Mouse (Mus musculus): ENCODE measurements around the gene Rab17. TPM values are rescaled to one million over a fixed set of nuclear protein-coding genes. Genes with fewer than 3 reads are reported as not detected.

Rab17 gene
- 1 to 10 TPM; 2.4 to 2.9 TPM for total RNA-seq (2021)
- long read RNA-seq, experiment 1, partial matches to known transcripts = 0 of 5 reads
- long read RNA-seq, experiment 1, other reads (novel, unspliced or antisense) = 0 of 5 reads
- long read RNA-seq, experiment 2, partial matches to known transcripts = 1 of 2 reads
- long read RNA-seq, experiment 2, other reads (novel, unspliced or antisense) = 0 of 2 reads

GRCm38 (mm10) chr1:90969347-90969784, at the start of gene Rab17:
TSS of gene Rab17 (minus strand) at chr1:90969661.
- DNase-seq = no peak

- DNase-seq = peak; percentile 78 to 88
These were observed 47.8 kb upstream of the Rab17 start for GRCm38 (mm10) chr1:91017111-91017758.

DNA sequence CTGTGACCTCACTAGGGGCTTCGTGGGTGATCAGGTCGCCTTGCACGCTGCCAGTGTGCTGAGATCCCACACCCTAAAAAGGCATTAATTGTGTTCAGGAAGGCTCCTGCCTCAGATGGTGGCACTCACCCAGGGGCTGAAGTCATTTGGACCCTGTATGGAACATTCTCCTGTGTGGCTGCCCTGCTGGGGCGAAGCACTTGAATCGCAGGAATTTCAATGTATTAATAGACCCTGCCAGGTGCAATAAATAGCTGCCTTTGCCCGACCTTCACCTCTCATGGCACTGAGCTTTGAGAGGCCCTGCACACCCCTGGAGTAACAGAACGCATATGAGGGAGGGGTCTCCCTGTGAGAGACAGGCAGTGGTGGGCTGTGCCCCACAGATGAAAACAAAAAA, 46.1 kb upstream of the Rab17 start:
- peak; percentile 79 to 82 for DNase-seq

DNA sequence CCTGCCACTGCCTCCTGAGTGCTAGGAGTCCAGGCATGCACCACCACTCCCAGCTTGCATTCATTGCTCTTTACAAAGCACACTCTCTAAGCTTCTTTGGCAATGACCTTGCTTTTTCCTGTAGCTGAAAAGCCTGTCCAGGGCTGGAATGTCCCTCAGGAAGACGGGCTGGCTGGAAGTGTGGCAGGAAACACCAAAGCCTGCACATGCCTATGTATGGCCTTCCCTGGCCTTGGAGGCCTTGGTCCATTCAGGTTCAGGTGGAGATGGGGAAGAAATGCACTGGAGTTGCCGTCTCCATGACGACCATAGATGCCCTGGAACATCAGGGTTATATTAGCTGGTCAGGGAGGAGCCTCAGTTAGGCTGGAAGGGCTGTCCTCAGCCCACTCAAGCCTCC, 44.3 kb upstream of the Rab17 start:
- DNase-seq = peak in 1 of 2 experiments; percentile 78

DNA sequence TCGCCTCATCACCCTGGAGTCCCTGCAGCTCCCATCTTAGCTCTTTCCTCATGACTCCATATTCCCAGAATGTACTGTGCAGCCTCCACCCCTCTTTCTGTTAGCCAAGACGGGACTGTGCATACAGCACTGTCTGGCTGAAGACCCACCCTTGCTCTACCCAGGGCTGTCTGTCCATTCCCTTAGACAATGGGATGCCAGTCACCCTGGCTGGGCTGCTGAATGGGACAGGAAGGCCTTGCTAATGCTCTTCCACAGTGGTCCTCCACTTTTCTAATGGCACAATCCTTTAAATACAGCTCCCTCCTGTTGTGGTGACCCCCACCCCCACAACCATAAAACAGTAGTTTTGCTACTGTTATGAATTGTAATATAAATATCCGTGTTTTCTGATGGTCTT, 41.9 kb upstream of the Rab17 start:
- peak in 1 of 2 experiments; percentile 21 for DNase-seq

- no peak for DNase-seq
These were observed 41.3 kb upstream of the Rab17 start for GRCm38 (mm10) chr1:91010716-91011115.

GRCm38 (mm10) chr1:91010216-91010615, 40.8 kb upstream of the Rab17 start:
- no peak for DNase-seq

GRCm38 (mm10) chr1:91009266-91009665, 39.8 kb upstream of the Rab17 start:
- DNase-seq = peak in 1 of 2 experiments; percentile 44

DNA sequence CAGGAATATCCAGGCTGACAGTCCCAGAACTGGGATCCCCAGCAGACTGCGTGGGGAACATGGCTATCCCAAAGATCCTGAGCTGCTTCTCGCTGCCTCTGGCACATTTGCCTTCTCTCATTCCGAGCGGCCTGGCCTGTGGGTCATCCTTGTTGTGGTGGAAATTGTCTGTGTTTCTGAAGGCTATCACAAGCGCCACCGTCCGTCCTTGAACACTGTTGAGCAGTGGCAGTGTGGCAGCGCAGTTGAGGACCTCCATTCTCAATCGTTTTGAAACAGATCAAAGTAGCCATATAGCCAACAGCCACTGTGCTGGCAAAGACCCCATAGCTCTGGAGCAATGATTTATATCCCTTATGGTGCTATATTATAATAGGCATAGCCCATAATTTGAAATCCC, 39.3 kb upstream of the Rab17 start:
- no peak for DNase-seq

DNA sequence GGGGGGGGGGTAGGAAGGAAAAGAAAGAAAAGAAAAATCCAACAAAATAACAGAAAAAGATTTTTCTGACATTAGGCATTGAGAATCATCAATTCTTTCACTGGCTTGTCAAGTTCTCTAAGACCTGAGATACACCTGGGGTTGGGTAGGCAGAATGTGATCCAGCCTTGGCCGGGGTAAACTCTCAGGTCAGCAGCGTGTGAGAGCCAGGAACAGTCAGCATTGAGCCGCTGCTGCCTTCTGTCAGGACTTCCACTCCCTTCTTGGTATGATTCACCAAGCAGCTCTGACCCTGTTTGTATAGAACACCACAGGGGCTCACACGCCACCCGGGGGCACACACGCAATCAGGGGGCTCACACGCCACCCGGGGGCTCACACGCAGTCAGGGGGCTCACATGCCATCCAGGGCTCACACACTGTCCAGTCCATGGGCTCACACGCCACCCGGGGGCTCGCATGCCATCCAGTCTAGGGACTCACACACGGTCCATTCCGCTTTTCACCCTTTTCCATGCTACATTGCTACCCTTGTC, 38.8 kb upstream of the Rab17 start:
- no peak for DNase-seq

- no peak for DNase-seq
These were observed 37.2 kb upstream of the Rab17 start for GRCm38 (mm10) chr1:91006708-91007107.

GRCm38 (mm10) chr1:91006037-91006436, 36.6 kb upstream of the Rab17 start:
- DNase-seq = no peak

- no peak for DNase-seq
These were observed 34.2 kb upstream of the Rab17 start for GRCm38 (mm10) chr1:91003522-91004253.

DNA sequence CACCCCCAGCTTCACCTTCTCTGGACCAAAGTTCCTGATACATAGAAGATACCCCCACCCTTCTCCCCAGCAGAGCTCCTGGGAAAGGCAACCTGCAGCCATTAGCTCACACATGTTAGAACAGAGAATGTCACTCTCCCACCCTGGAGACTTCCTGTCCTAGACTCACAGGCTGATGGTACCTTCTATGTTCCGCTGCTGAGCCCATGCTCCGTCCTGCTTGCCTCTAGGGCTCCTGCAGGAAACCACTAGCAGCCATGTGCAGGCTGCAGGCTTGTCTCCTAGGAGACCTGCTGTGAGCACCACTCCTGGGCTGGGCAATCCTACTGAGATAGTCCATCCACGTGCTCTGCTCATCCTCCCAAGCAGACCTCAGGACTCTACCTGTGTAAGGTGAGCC, 33.2 kb upstream of the Rab17 start:
- no peak for DNase-seq

DNA sequence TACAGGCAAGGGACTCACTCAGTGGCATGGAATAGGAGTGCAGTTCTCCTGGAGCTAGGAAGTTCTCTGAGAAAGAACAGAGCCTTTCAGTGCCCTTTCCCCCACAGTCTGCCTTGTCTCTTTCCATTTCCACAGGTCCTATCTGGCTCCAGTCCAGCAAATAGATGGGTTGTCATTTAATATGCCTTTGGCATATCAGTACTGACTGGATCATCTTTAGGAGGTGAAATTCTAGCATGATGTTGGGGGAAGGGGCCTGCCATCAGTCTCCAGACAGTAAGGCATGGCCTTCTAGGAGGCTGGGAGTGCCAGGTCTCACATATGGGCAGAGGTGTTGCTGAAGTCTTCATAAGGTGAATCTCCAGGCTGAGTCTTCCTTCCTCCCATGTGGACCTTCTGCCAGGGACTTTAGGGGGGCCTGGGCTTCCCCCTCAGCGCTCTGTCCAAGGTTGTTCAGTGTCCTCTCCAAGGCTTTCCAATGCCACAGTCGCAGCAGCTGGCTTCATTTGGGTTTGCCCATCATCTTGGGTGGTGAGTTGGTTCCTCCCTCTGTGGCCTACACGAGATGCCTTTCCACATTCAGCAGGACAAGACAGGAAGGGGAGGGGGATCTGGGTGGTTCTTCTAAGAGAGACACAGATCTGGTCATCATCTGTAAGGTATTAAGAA, 32.5 kb upstream of the Rab17 start:
- DNase-seq = peak in 1 of 2 experiments; percentile 30

DNA sequence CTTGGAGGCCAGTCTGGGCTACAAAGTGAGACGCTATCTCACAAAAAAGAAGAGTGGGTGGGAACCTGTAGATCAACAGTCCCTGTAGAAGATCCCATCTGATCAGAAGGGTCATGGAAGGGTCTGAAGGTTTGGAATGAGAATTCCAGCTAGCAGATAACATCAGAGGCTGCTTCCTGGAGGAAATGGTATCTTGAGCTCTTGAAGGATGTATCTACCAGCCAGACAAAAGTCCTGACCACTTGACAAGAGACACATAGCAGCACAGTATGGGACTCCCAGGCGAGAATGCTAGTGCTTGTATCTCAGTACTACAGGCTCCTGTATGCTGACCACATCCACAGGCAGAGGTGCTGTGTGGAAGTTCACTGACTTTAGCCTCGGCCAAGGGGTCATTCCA, 31.6 kb upstream of the Rab17 start:
- peak in 1 of 2 experiments; percentile 20 for DNase-seq

DNA sequence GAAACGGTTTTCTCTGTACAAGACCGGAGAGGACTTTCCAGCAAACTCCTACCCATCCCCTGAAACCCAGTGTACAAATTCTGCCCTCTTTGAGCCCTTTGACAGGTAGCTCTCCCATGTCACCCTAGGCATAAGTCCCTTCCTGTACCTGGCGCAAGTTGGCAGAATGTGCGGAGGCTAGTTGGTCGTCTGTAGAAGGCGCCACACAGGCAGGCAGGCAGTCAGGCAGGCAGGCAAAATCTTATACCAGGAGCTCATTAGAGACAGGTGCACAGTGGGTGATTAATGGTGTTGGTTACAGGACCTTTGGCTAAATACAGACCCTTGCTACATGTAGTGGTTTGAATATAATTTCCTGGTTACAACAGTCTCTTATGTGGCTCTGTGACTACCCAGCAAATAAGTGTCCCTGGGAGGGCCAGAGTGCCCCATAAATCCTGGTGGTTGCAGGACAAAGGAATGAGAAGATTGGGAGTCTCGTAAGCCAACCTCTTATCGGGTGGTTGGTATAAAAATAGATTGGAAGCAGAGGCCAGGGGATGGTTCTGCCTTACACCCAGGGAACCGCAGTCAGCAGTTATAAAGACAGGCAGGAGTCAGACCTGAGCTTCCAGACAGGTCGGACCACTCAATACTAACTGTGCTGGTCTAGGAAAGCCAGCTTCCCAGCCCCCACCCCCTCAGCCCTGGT, 30.6 kb upstream of the Rab17 start:
- DNase-seq = peak; percentile 45 to 53

- DNase-seq = peak in 1 of 2 experiments; percentile 54
These were observed 29.6 kb upstream of the Rab17 start for GRCm38 (mm10) chr1:90998891-90999611.

DNA sequence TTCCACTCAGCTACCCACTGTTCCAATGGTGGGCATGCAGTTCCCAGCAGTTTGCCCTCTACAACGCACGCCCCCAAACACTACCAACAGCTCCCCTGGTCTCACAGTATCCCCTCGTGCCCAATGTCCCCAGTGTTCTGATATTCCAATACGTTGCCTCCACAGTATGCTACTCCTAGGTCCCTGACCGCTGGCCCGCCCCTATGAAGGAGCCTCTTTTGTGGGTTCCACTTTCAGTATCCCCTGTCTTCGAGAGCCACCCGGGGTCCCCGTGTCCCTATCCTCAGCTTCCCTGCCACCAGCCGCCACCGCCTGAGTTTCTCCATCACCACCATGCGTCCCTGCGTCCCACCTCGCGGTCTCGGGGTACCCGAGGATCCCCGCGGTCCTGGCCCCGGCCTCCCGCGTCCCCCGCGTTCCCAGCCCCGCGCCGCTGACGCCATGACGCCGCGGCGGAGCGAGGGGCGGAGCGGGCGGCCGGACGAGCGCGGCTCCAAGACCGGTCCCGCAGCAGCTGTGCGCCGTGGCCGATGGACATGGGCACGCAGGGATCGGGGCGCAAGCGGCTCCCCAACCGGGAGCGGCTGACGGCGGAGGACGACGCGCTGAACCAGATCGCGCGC, 28.9 kb upstream of the Rab17 start, which contains the start of gene Lrrfip1:
TSS of gene Lrrfip1 (plus strand) at position 470 of the 623 bp plus-strand sequence.
- peak; percentile 73 to 76 for DNase-seq

GRCm38 (mm10) chr1:90997641-90998040, 28.2 kb upstream of the Rab17 start:
- no peak for DNase-seq

DNA sequence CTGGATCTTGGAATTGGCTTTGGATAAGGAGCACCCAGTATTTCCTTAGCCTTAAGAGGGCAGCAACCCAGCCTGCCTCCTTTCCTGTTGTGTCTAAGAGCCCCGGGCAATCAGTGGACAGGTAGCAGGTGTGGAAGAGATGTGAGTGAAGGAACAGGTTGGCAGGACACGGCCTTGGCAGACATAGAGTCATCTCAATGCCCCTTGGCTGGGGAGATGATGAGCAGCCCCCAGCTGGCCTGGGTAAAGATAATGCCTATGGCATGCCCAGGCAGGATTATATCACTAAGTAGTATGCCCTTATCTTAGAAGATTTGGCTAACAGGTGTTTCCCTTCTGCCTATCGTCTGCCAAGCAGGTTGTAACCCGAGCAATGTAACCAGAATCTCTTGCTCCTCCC, 27.7 kb upstream of the Rab17 start:
- no peak for DNase-seq

All from heart, adult 18-20 months (tissue).